Comparison of ENCODE assay signal across 22 mouse cellular contexts in genomic region chr15:98043967-98044366, GRCm38 (mm10). TPM values are rescaled to one million over a fixed set of nuclear protein-coding genes. Genes with fewer than 3 reads are reported as not detected.
DNase-seq lines count a peak whose midpoint lies in the region; ATAC-seq lines count a peak whose summit lies in the region.
"Had no signal": no experiment of that assay in that cellular context is flagged by ENCODE, and none has a peak within 500 bp of the region (broad histone marks: within the 10 kb centered on the region; RNA-seq: fewer than 3 reads in every experiment).

No protein-coding gene starts in this region.

- ATAC-seq in frontal cortex, adult (ENCODE audit: low TSS enrichment): peak; percentile 82
- ATAC-seq: activated CD4-positive, CD25-positive, alpha-beta regulatory T cell, adult 4 months; CD4-positive, CD25-positive, alpha-beta regulatory T cell, adult 4 months; forebrain, embryonic 14.5 days; forebrain, embryonic 16.5 days; Patski had no signal

- DNase-seq in frontal cortex, postnatal 10 days (ENCODE audit: low spot score in 2 of 2): no peak
- peak; percentile 23 for DNase-seq in right cerebral cortex, adult 18-20 months
- DNase-seq in right cerebral cortex, postnatal 36 days (ENCODE audit: low spot score in 2 of 2): no peak
- DNase-seq in gastrocnemius, adult 8-10 months (ENCODE audit: low spot score in 2 of 2): no peak
- DNase-seq: adrenal gland, adult 8-10 months; adrenal gland, postnatal 14 days; adrenal gland, postnatal 36 days; B cell, adult 2 months; cerebellum, adult 11 months; cerebellum, adult 18-20 months; cerebellum, adult 8-10 months; cerebellum, adult 9-11 months; cerebellum, postnatal 14 days; cerebellum, postnatal 36 days; embryo, embryonic 11 days had no signal

RNA-seq across cellular contexts. Expression of gene Col2a1, which starts 39.5 kb away (rescaled TPM):
- under 1 TPM; 0.19 to 0.51 (median 0.38) TPM for total RNA-seq in gastrocnemius, adult 8-10 months (2022)
- total RNA-seq: adrenal gland, adult 18-20 months; adrenal gland, postnatal 14 days; adrenal gland, postnatal 36 days had no signal

RNA-seq across cellular contexts. Expression of gene Pfkm, which starts 48.4 kb away (rescaled TPM):
- 1,000 to 10,000 TPM; 2,927 to 3,255 (median 3,175) TPM for total RNA-seq in gastrocnemius, adult 8-10 months (2022)

RNA-seq across cellular contexts. Expression of gene Senp1, which starts 49.6 kb away (rescaled TPM):
- 1 to 10 TPM; 7.2 to 10.0 (median 8.5) TPM for total RNA-seq in gastrocnemius, adult 8-10 months (2022)
